Mouse (Mus musculus) heart, adult 2 months (tissue): ENCODE data around the gene E130114P18Rik. TPM values are rescaled to one million over a fixed set of nuclear protein-coding genes. Genes with fewer than 3 reads are reported as not detected.

ENCODE experiments used
- DNase-seq, 2 experiments: peaks; one replicate each; pipeline ENCODE4 v3.0.0; 2021
- H3K27ac ChIP-seq: fragments of 200-600 bp; 2 replicates; pipeline ENCODE4 v1.8.1; 2022
- H3K27me3 ChIP-seq: fragments of 200-500 bp; 2 replicates; pipeline ENCODE4 v1.6.1; 2012; ENCODE audit warnings: mild to moderate bottlenecking, low read length, inconsistent platforms, mixed read lengths; ENCODE audit not compliant: control insufficient read depth, insufficient read depth
- H3K36me3 ChIP-seq: fragments of 200-500 bp; 2 replicates; pipeline ENCODE4 v1.6.1; 2012; ENCODE audit warnings: low read length, inconsistent platforms; ENCODE audit not compliant: control insufficient read depth, insufficient read depth
- H3K4me1 ChIP-seq: fragments of 200-500 bp; 2 replicates; pipeline ENCODE4 v1.6.1; 2011; ENCODE audit warnings: low read length; ENCODE audit not compliant: control insufficient read depth, insufficient read depth
- H3K4me3 ChIP-seq: fragments of 200-600 bp; 2 replicates; pipeline ENCODE4 v1.8.1; 2022
- H3K79me2 ChIP-seq: fragments of 200-500 bp; replicated peaks from 2 replicates; pipeline ENCODE4 v1.6.1; 2012; ENCODE audit warnings: mild to moderate bottlenecking, inconsistent platforms, low read length, moderate library complexity, mixed read lengths; ENCODE audit not compliant: control insufficient read depth, insufficient read depth
- H3K9ac ChIP-seq: fragments of 200-500 bp; 2 replicates; pipeline ENCODE4 v1.6.1; 2012; ENCODE audit warnings: low read depth, mild to moderate bottlenecking, control low read depth, inconsistent platforms, low read length, mixed read lengths
- CTCF ChIP-seq: fragments of 200-600 bp; IDR thresholded peaks from 2 replicates; pipeline ENCODE4 v1.8.1; 2022; ENCODE audit warnings: antibody characterized with exemption, mild to moderate bottlenecking, moderate library complexity
- EP300 ChIP-seq: fragments of 200-500 bp; IDR thresholded peaks from 2 replicates; pipeline ENCODE4 v1.6.1; 2011; ENCODE audit warnings: low read depth, low read length, control low read depth; ENCODE audit not compliant: insufficient read depth
- POLR2A ChIP-seq: fragments of 200-500 bp; IDR thresholded peaks from 2 replicates; pipeline ENCODE4 v1.6.1; 2011; ENCODE audit warnings: mild to moderate bottlenecking, low read depth, low read length, control low read depth; ENCODE audit not compliant: insufficient read depth
- WGBS: fragments of 180-500 bp; shearing (Covaris S2); methylation state at CpG from one replicate; pipeline ENCODE4 v1.1.7; 2018; 5-methylcytosine and 5-hydroxymethylcytosine counted together
- intact Hi-C: fragments of 180-260 bp; cut with DNase I; formaldehyde crosslinking; loops from one replicate; pipeline ENCODE4 v1.15.1; 2025
- polyA plus RNA-seq: library from polyadenylated mRNA; depleted of rRNA; stranded (reverse); fragments of >200 nt; gene quantifications from 2 replicates; pipeline ENCODE4 v1.2.3, GENCODE M21; 2012
- total RNA-seq, 2 experiments: library from RNA; stranded (reverse); gene quantifications; 2 replicates each; pipeline ENCODE4 v1.2.3; 2021

The E130114P18Rik gene
- total and polyA plus RNA-seq, 3 experiments, result not detected

GRCm38 (mm10) chr4:97774446-97774950, 3.4 kb downstream of the E130114P18Rik start:
- intact Hi-C loops, result no loop called here
- no peak overlapping the region for H3K4me3 ChIP-seq
- H3K9ac ChIP-seq, result no peak overlapping the region
- H3K36me3 ChIP-seq, result peaks cover 12% of the 10 kb centered on the region; the same call in 1 of the 2 replicates
- 24% methylated on average over 4 of the region's 4 CpGs for WGBS
- no peaks in the 10 kb centered on the region for H3K79me2 ChIP-seq
- DNase-seq, result no peak
- H3K4me1 ChIP-seq, result peaks cover 6% of the 10 kb centered on the region
- TF ChIP-seq EP300, result no peak
- peak overlapping the region; percentile 96 for H3K27ac ChIP-seq
- no peaks in the 10 kb centered on the region for H3K27me3 ChIP-seq

GRCm38 (mm10) chr4:97773791-97774190, 4.1 kb downstream of the E130114P18Rik start:
- Histone ChIP-seq H3K36me3 (peaks cover 12% of the 10 kb centered on the region; the same call in 1 of the 2 replicates), H3K27ac (peak overlapping the region; percentile 54), H3K4me1 (peaks cover 6% of the 10 kb centered on the region), H3K27me3 (no peaks in the 10 kb centered on the region), H3K79me2 (no peaks in the 10 kb centered on the region), H3K9ac (no peak overlapping the region), H3K4me3 (peak overlapping the region; percentile 59; the same call in 1 of the 2 replicates)
- DNase-seq, result no peak
- WGBS, result 67% methylated on average over 2 of the region's 2 CpGs
- intact Hi-C loops, result no loop called here
- TF ChIP-seq CTCF, result no peak
- TF ChIP-seq EP300, result no peak
- TF ChIP-seq POLR2A, result no peak

GRCm38 (mm10) chr4:97773110-97773593, 4.7 kb downstream of the E130114P18Rik start:
- TF ChIP-seq POLR2A, result peak; percentile 80
- TF ChIP-seq CTCF, result no peak
- Histone ChIP-seq H3K27me3 (no peaks in the 10 kb centered on the region), H3K4me1 (peaks cover 6% of the 10 kb centered on the region), H3K4me3 (peak overlapping the region; percentile 59), H3K9ac (peak overlapping the region; percentile 25; the same call in 1 of the 2 replicates), H3K79me2 (no peaks in the 10 kb centered on the region), H3K27ac (peak overlapping the region; percentile 90), H3K36me3 (peaks cover 12% of the 10 kb centered on the region; the same call in 1 of the 2 replicates)
- intact Hi-C loops, result no loop called here
- 0% methylated on average over 14 of the region's 14 CpGs for WGBS
- DNase-seq, result peak; percentile 82 to 92

- under 1% methylated on average over 9 of the region's 9 CpGs for WGBS
- no peak for DNase-seq
- intact Hi-C loops, result loop anchor here (1.0 kb wide), 1 partner anchor 15 kb away; no protein-coding TSS in a partner anchor
Observed at GRCm38 (mm10) chr4:97772641-97773040, 5.2 kb downstream of the E130114P18Rik start, which contains the start of gene Nfia. Gene Nfia (plus strand): TSS chr4:97772734.

GRCm38 (mm10) chr4:97772084-97772484, 5.8 kb downstream of the E130114P18Rik start:
- DNase-seq, result peak; percentile 97 to 99
- H3K9ac ChIP-seq, result peak overlapping the region; percentile 74
- peak overlapping the region; percentile 90 for H3K27ac ChIP-seq
- no peaks in the 10 kb centered on the region for H3K27me3 ChIP-seq
- intact Hi-C loops, result loop anchor here (1.0 kb wide), 1 partner anchor 15 kb away; no protein-coding TSS in a partner anchor
- no peaks in the 10 kb centered on the region for H3K79me2 ChIP-seq
- H3K4me3 ChIP-seq, result peak overlapping the region; percentile 59
- TF ChIP-seq POLR2A, result peak; percentile 96
- 0 out of 2 replicates have a peak, but pooled peaks have one; percentile 3 for TF ChIP-seq CTCF
- TF ChIP-seq EP300, result peak; percentile 73; the same call in 1 of the 2 replicates
- peaks cover 12% of the 10 kb centered on the region; the same call in 1 of the 2 replicates for H3K36me3 ChIP-seq
- peaks cover 6% of the 10 kb centered on the region for H3K4me1 ChIP-seq
- whole genome bisulfite sequencing, result under 1% methylated on average over 25 of the region's 25 CpGs

More at GRCm38 (mm10) chr4:97772641-97773040, 5.2 kb downstream of the E130114P18Rik start, which contains the start of gene Nfia:
- Histone ChIP-seq H3K36me3 (peaks cover 12% of the 10 kb centered on the region; the same call in 1 of the 2 replicates), H3K4me1 (peaks cover 6% of the 10 kb centered on the region), H3K79me2 (no peaks in the 10 kb centered on the region), H3K27ac (peak within 1 kb of the TSS; percentile 90), H3K4me3 (peak within 1 kb of the TSS; percentile 59), H3K27me3 (no peaks in the 10 kb centered on the region), H3K9ac (peak within 1 kb of the TSS; percentile 74)
- TF ChIP-seq CTCF (no peak), POLR2A (no peak)

GRCm38 (mm10) chr4:97771426-97771825, 6.5 kb downstream of the E130114P18Rik start:
- peak overlapping the region; percentile 74 for H3K9ac ChIP-seq
- no peaks in the 10 kb centered on the region for H3K79me2 ChIP-seq
- H3K4me3 ChIP-seq, result peak overlapping the region; percentile 59
- TF ChIP-seq POLR2A, result no peak
- no peak for TF ChIP-seq CTCF
- no peak for TF ChIP-seq EP300
- peaks cover 6% of the 10 kb centered on the region for H3K4me1 ChIP-seq
- peak overlapping the region; percentile 90 for H3K27ac ChIP-seq
- DNase-seq, result no peak
- no peaks in the 10 kb centered on the region for H3K27me3 ChIP-seq
- intact Hi-C loops, result no loop called here
- peaks cover 12% of the 10 kb centered on the region; the same call in 1 of the 2 replicates for H3K36me3 ChIP-seq
- WGBS, result 3% methylated on average over 5 of the region's 5 CpGs
